Mouse (Mus musculus) liver, embryonic 11.5 days (tissue): ENCODE data around the gene Psmf1. TPM values are rescaled to one million over a fixed set of nuclear protein-coding genes. Genes with fewer than 3 reads are reported as not detected.
A peak's percentile ranks its signal among the peaks of the same experiment; 100 is the strongest.

Source experiments
- ATAC-seq: fragments of 200-750 bp; cut with Nextera tagmentation; replicated peaks from 2 replicates; pipeline ENCODE4 v1.8.0; 2017; ENCODE audit warnings: moderate number of reproducible peaks, mild to moderate bottlenecking, moderate TSS enrichment, moderate library complexity; ENCODE audit not compliant: low FRiP score
- DNase-seq: peaks from one replicate; pipeline ENCODE4 v3.0.0-alpha.2; 2017; ENCODE audit warnings: low spot score
- H3K27ac ChIP-seq: fragments of 300-500 bp; sonication (generic); 2 replicates; pipeline ENCODE4 v1.5.1; 2014; ENCODE audit warnings: mild to moderate bottlenecking, low read depth, low read length, control low read depth
- H3K27me3 ChIP-seq: fragments of 300-500 bp; sonication (generic); replicated peaks from 2 replicates; pipeline ENCODE4 v1.6.1; 2014; ENCODE audit warnings: low read length, mixed read lengths; ENCODE audit not compliant: control insufficient read depth, insufficient read depth
- H3K36me3 ChIP-seq: fragments of 300-500 bp; sonication (generic); 2 replicates; pipeline ENCODE4 v1.6.1; 2014; ENCODE audit warnings: mild to moderate bottlenecking, low read length, moderate library complexity, mixed read lengths; ENCODE audit not compliant: control insufficient read depth, insufficient read depth
- H3K4me1 ChIP-seq: fragments of 300-500 bp; sonication (generic); replicated peaks from 2 replicates; pipeline ENCODE4 v1.6.1; 2014; ENCODE audit warnings: low read length, mixed read lengths; ENCODE audit not compliant: control insufficient read depth, insufficient read depth
- H3K4me2 ChIP-seq: fragments of 300-500 bp; sonication (generic); 2 replicates; pipeline ENCODE4 v1.6.1; 2014; ENCODE audit warnings: mild to moderate bottlenecking, control low read depth, moderate library complexity
- H3K4me3 ChIP-seq: fragments of 300-500 bp; sonication (generic); 2 replicates; pipeline ENCODE4 v1.5.1; 2014; ENCODE audit warnings: low read depth, low read length, control low read depth
- H3K9ac ChIP-seq: fragments of 300-500 bp; sonication (generic); 2 replicates; pipeline ENCODE4 v1.6.1; 2014; ENCODE audit warnings: low read depth, low read length, control low read depth
- H3K9me3 ChIP-seq: fragments of 300-500 bp; sonication (generic); 2 replicates; pipeline ENCODE4 v1.6.1; 2016; ENCODE audit warnings: low read length, inconsistent platforms, mixed read lengths; ENCODE audit not compliant: control insufficient read depth
- WGBS: fragments of 180-500 bp; shearing (Covaris S2); extraction: QIAGEN DNeasy Blood & Tissue Kit; methylation state at CpG from one replicate; pipeline ENCODE4 v1.1.7; 2014; 5-methylcytosine and 5-hydroxymethylcytosine counted together
- polyA plus RNA-seq: library from polyadenylated mRNA; unstranded; fragments of >200 nt; fragmentation: Nextera tagmentation; extraction: Ambion mirVana; gene quantifications from 2 replicates; pipeline ENCODE4 v1.2.1, GENCODE M21; 2014

Gene Psmf1
- polyA plus RNA-seq: 61.4 and 63.8 TPM in 2 replicates

- Histone ChIP-seq H3K27ac (peak within 1 kb of the TSS; percentile 81), H3K36me3 (no peaks in the 10 kb centered on the region), H3K9me3 (no peaks in the 10 kb centered on the region), H3K4me1 (peaks cover 22% of the 10 kb centered on the region), H3K9ac (no peak within 1 kb of the TSS), H3K27me3 (no peaks in the 10 kb centered on the region; the same call in none of the 2 replicates), H3K4me2 (peak within 1 kb of the TSS; percentile 41), H3K4me3 (no peak within 1 kb of the TSS)
- no peak for DNase-seq
- ATAC-seq: no peak
These were observed at the start of gene Psmf1 for GRCm38 (mm10) chr2:151743845-151744244. Gene Psmf1 (minus strand): TSS chr2:151744186.

DNA sequence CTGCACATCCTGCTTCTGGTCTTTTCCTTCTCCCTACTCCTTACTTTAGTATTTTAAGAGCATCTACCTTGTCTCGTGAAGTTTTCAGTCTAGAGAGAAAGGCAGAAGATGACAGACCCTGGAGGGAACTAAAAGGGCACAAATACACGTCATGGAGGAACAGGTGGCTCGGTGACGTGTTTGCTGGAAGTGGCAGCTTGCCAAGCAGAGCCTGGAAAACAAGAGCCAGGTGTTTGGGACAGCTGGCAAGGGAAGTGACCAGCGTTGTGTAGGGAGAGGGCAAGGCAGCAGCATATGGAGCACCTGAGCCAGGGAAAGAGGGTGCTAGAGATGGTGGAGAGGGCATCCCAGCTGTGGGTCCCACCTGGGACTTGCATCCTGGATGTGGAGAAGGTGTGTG lies 47.2 kb upstream of the Psmf1 start:
- H3K4me2 ChIP-seq: no peak overlapping the region
- DNase-seq (no peak), ATAC-seq (no peak)
- H3K9me3 ChIP-seq: no peaks in the 10 kb centered on the region
- no peak overlapping the region for H3K27ac ChIP-seq
- H3K9ac ChIP-seq: no peak overlapping the region
- no peak overlapping the region for H3K4me3 ChIP-seq
- no peaks in the 10 kb centered on the region for H3K4me1 ChIP-seq
- H3K36me3 ChIP-seq: no peaks in the 10 kb centered on the region
- H3K27me3 ChIP-seq: no peaks in the 10 kb centered on the region
- WGBS: 63% methylated on average over 5 of the region's 5 CpGs

GRCm38 (mm10) chr2:151790169-151790568 lies 46.2 kb upstream of the Psmf1 start:
- H3K27me3 ChIP-seq: no peaks in the 10 kb centered on the region
- H3K4me3 ChIP-seq: no peak overlapping the region
- H3K36me3 ChIP-seq: no peaks in the 10 kb centered on the region
- no peaks in the 10 kb centered on the region for H3K9me3 ChIP-seq
- no peak overlapping the region for H3K4me2 ChIP-seq
- DNase-seq (no peak), ATAC-seq (no peak)
- WGBS: 40% methylated on average over 7 of the region's 7 CpGs
- no peaks in the 10 kb centered on the region for H3K4me1 ChIP-seq
- H3K27ac ChIP-seq: no peak overlapping the region
- no peak overlapping the region for H3K9ac ChIP-seq

DNA sequence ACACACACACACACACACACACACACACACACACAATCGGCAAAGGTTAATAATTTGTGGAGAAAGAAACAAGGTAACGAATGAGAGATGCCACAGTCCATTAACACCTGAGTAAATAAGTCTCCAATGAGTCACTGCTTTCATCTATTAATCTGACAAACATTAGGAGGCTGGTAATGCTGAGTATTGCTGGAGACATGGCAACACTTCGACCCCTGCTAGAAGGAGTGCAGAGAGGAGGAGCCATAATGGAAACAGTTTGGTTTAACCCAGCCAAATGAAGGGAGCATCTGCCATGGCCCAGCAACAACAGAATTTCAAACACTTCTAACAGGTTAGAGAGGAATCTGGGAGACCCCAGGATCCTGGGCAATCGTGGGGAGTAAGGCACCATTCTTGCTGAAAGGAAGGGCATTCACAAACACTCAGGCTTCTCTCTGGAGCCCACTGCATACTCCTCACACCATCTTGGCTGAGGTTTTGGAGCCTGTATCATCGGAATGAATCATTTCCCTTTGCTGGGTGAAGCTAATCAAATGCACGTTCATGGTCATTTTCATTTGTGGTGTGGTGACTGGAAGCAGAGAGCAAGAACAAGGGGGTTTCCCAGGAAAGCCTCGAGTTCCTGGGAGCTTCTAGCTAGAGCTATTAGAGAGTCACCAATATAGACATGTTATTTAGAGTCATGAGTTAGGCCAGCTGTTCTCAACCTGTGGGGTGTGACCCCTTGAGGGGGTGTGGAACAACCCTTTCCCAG lies 44.4 kb upstream of the Psmf1 start:
- DNase-seq: no peak
- no peak for ATAC-seq
- H3K36me3 ChIP-seq: no peaks in the 10 kb centered on the region
- H3K27me3 ChIP-seq: no peaks in the 10 kb centered on the region
- H3K27ac ChIP-seq: no peak overlapping the region
- H3K9me3 ChIP-seq: no peaks in the 10 kb centered on the region
- no peaks in the 10 kb centered on the region for H3K4me1 ChIP-seq
- H3K9ac ChIP-seq: no peak overlapping the region
- H3K4me3 ChIP-seq: no peak overlapping the region
- 71% methylated on average over 7 of the region's 7 CpGs for WGBS
- no peak overlapping the region for H3K4me2 ChIP-seq

DNA sequence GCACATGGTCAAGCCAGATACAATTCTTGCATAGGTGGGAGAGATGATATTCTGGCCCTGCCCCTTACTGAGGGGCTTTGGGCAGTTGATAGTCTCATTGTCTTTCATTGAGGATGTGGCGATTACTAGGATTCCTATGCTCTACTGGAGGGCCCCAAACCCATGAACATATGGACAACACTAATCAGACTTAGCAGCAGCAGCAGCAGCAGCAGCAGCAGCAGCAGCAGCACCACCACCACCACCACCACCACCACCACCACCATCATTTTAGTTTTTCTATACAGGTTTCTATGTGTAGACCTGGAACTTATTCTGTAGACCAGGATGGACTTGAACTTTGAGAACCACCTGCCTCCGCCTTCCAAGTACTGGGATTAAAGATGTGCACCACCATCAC lies 39.5 kb upstream of the Psmf1 start:
- ATAC-seq (no peak), DNase-seq (no peak)
- Histone ChIP-seq H3K27ac (no peak overlapping the region), H3K9ac (no peak overlapping the region), H3K4me3 (no peak overlapping the region), H3K36me3 (no peaks in the 10 kb centered on the region), H3K4me2 (no peak overlapping the region), H3K9me3 (no peaks in the 10 kb centered on the region), H3K4me1 (no peaks in the 10 kb centered on the region), H3K27me3 (no peaks in the 10 kb centered on the region)
- WGBS: 80% methylated on average over 2 of the region's 2 CpGs

DNA sequence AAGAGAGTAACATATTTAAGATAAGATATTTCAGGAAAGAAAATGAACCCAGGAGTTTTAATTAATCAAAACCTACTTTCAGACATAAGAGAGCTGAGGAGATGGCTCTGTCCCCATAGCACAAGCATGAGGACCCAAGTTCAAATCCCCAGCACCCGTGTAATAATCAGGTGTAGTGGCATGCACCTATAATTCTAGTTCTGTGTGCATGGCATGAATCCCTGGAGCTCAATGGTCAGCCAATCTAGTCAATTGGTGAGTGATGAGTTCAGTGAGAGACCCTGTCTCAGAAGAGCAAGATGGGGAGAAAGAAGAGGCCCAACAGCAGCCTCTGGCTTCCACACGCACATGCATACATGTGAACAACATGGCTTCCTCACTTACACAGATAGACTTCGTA lies 33.4 kb upstream of the Psmf1 start:
- Histone ChIP-seq H3K27me3 (no peaks in the 10 kb centered on the region; the same call in 1 of the 2 replicates), H3K9me3 (no peaks in the 10 kb centered on the region), H3K4me2 (no peak overlapping the region), H3K9ac (no peak overlapping the region), H3K4me1 (no peaks in the 10 kb centered on the region), H3K36me3 (no peaks in the 10 kb centered on the region), H3K4me3 (no peak overlapping the region), H3K27ac (no peak overlapping the region)
- ATAC-seq: no peak
- WGBS: 77% methylated on average over 3 of the region's 3 CpGs
- no peak for DNase-seq

GRCm38 (mm10) chr2:151773476-151773875 lies 29.5 kb upstream of the Psmf1 start:
- no peak overlapping the region for H3K27ac ChIP-seq
- no peaks in the 10 kb centered on the region for H3K4me1 ChIP-seq
- no peak overlapping the region for H3K4me3 ChIP-seq
- DNase-seq: no peak
- H3K4me2 ChIP-seq: no peak overlapping the region
- H3K9me3 ChIP-seq: no peaks in the 10 kb centered on the region
- 83% methylated on average over 8 of the region's 8 CpGs for WGBS
- H3K36me3 ChIP-seq: no peaks in the 10 kb centered on the region
- H3K27me3 ChIP-seq: no peaks in the 10 kb centered on the region; the same call in 1 of the 2 replicates
- ATAC-seq: no peak
- H3K9ac ChIP-seq: no peak overlapping the region

DNA sequence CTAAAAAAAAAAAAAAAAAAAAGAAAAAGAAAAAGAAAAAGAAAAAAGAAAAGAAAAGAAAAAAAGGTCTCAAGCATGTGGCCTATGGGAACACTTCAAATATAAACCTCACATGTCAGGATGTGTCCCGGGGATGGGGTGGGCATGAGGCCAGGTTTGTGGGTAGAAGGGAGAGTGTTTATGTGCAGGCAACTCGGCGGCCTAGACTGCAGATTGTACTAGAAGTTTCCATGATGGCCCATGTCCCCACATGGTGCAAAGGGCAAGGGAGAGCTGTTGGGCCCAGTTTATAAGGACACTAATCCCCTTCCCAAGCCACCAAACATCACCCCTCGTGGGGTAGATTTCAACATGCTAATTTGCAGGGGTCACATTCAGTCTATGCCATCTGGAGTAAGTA lies 28.2 kb upstream of the Psmf1 start:
- no peak overlapping the region for H3K27ac ChIP-seq
- 87% methylated on average over 4 of the region's 4 CpGs for WGBS
- ATAC-seq (no peak), DNase-seq (no peak)
- H3K9me3 ChIP-seq: no peaks in the 10 kb centered on the region
- H3K4me3 ChIP-seq: no peak overlapping the region
- no peaks in the 10 kb centered on the region for H3K4me1 ChIP-seq
- no peaks in the 10 kb centered on the region for H3K36me3 ChIP-seq
- no peaks in the 10 kb centered on the region; the same call in 1 of the 2 replicates for H3K27me3 ChIP-seq
- H3K9ac ChIP-seq: no peak overlapping the region
- H3K4me2 ChIP-seq: no peak overlapping the region

DNA sequence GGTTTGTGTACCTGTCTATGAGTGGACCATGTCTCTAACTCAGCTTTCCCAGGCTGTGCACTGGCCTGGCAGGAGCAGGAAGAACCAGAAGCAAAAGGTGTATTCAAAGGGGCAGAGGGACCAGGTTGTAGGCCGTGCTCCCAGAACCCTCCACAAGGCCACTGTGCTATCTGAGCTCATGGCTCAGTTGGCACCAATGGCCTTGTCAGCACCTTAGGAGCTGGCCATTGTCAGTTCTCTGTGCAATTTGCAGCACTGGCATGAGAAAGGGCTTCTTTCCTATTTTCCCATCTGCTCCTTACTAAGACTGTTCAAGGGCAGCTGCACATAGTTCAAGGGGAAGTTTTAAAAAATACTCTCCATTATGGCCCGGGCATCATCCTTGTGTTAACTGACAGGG lies 20.6 kb upstream of the Psmf1 start:
- H3K4me3 ChIP-seq: no peak overlapping the region
- no peak overlapping the region for H3K4me2 ChIP-seq
- ATAC-seq: no peak
- no peaks in the 10 kb centered on the region for H3K36me3 ChIP-seq
- 0 out of 2 replicates have a peak, but pooled peaks cover 2% of the 10 kb centered on the region for H3K27me3 ChIP-seq
- no peak for DNase-seq
- no peak overlapping the region for H3K27ac ChIP-seq
- no peaks in the 10 kb centered on the region for H3K4me1 ChIP-seq
- no peaks in the 10 kb centered on the region for H3K9me3 ChIP-seq
- WGBS: 83% methylated on average over 2 of the region's 2 CpGs
- H3K9ac ChIP-seq: no peak overlapping the region
